Mouse (Mus musculus): ENCODE measurements around the gene Zdhhc15. TPM values are rescaled to one million over a fixed set of nuclear protein-coding genes. Genes with fewer than 3 reads are reported as not detected.
A peak's percentile ranks its signal among the peaks of the same experiment; 100 is the strongest.
"Not testable (repeated sequence)": the region's sequence is repeated elsewhere in the genome, so short reads cannot be mapped to it uniquely, and the experiment has no call there.

Gene Zdhhc15
- polyA plus RNA-seq (2015; fragmentation: Nextera tagmentation; extraction: Ambion mirVana): 5.8 TPM in 2 replicates

- WGBS: 25% methylated on average over 29 of the region's 31 CpGs
- Histone ChIP-seq H3K4me1 (replicated peaks) (no peaks in the 10 kb centered on the region; the same call in 1 of the 2 replicates), H3K27ac (replicated peaks) (peak within 1 kb of the TSS; percentile 24; the same call in 1 of the 2 replicates), H3K4me3 (peak within 1 kb of the TSS; percentile 50), H3K27me3 (peaks cover 18% of the 10 kb centered on the region), H3K36me3 (no peaks in the 10 kb centered on the region), H3K9me3 (no peaks in the 10 kb centered on the region), H3K9ac (peak within 1 kb of the TSS; percentile 70), H3K4me2 (peak within 1 kb of the TSS; percentile 61)
- peak; percentile 95 for ATAC-seq (ENCODE audit: low read depth)
Observed at GRCm38 (mm10) chrX:104670757-104671549, at the start of gene Zdhhc15. TSS of gene Zdhhc15 (minus strand) at chrX:104671064.

- Histone ChIP-seq H3K9me3 (no peaks in the 10 kb centered on the region), H3K27me3 (no peaks in the 10 kb centered on the region), H3K36me3 (no peaks in the 10 kb centered on the region), H3K4me1 (replicated peaks) (no peaks in the 10 kb centered on the region), H3K9ac (no peak overlapping the region), H3K4me2 (no peak overlapping the region), H3K4me3 (no peak overlapping the region), H3K27ac (replicated peaks) (no peak overlapping the region)
- no peak for ATAC-seq (ENCODE audit: low read depth)
- 96% methylated on average over 2 of the region's 2 CpGs for WGBS
Observed at GRCm38 (mm10) chrX:104707935-104708334, 37.1 kb upstream of the Zdhhc15 start.

GRCm38 (mm10) chrX:104669850-104670756 is 761 bp downstream of the Zdhhc15 start:
- WGBS: 19% methylated on average over 19 of the region's 19 CpGs
- H3K4me1 ChIP-seq (replicated peaks): no peaks in the 10 kb centered on the region; the same call in 1 of the 2 replicates
- H3K4me3 ChIP-seq: peak overlapping the region; percentile 50
- peaks cover 18% of the 10 kb centered on the region for H3K27me3 ChIP-seq
- H3K9ac ChIP-seq: peak overlapping the region; percentile 70
- peak overlapping the region; percentile 24; the same call in 1 of the 2 replicates for H3K27ac ChIP-seq (replicated peaks)
- no peaks in the 10 kb centered on the region for H3K36me3 ChIP-seq
- H3K9me3 ChIP-seq: no peaks in the 10 kb centered on the region
- peak; percentile 69 for ATAC-seq (ENCODE audit: low read depth)
- peak overlapping the region; percentile 61 for H3K4me2 ChIP-seq

GRCm38 (mm10) chrX:104656976-104657375 is 13.9 kb downstream of the Zdhhc15 start:
- Histone ChIP-seq H3K4me3 (no peak overlapping the region), H3K4me2 (no peak overlapping the region), H3K9me3 (no peaks in the 10 kb centered on the region), H3K9ac (no peak overlapping the region), H3K36me3 (no peaks in the 10 kb centered on the region), H3K27ac (replicated peaks) (no peak overlapping the region), H3K27me3 (peaks cover 7% of the 10 kb centered on the region; the same call in 1 of the 2 replicates), H3K4me1 (replicated peaks) (no peaks in the 10 kb centered on the region)
- 75% methylated on average over 1 of the region's 1 CpGs for WGBS
- ATAC-seq (ENCODE audit: low read depth): no peak

- Histone ChIP-seq H3K36me3 (no peaks in the 10 kb centered on the region), H3K4me1 (replicated peaks) (no peaks in the 10 kb centered on the region), H3K9me3 (no peaks in the 10 kb centered on the region), H3K9ac (no peak overlapping the region), H3K27me3 (no peaks in the 10 kb centered on the region; the same call in 1 of the 2 replicates), H3K4me3 (no peak overlapping the region), H3K27ac (replicated peaks) (no peak overlapping the region), H3K4me2 (no peak overlapping the region)
- WGBS: 90% methylated on average over 10 of the region's 10 CpGs
- no peak for ATAC-seq (ENCODE audit: low read depth)
Observed at GRCm38 (mm10) chrX:104612531-104612930, 58.3 kb downstream of the Zdhhc15 start.

GRCm38 (mm10) chrX:104603738-104604430 is 67.0 kb downstream of the Zdhhc15 start:
- 100% methylated on average over 2 of the region's 7 CpGs for WGBS
- not testable (repeated sequence) for H3K27ac ChIP-seq (replicated peaks); H3K9ac ChIP-seq; H3K4me1 ChIP-seq (replicated peaks); ATAC-seq (ENCODE audit: low read depth); H3K27me3 ChIP-seq; H3K4me3 ChIP-seq; H3K9me3 ChIP-seq; H3K4me2 ChIP-seq; H3K36me3 ChIP-seq

- not testable (repeated sequence) for H3K4me1 ChIP-seq (replicated peaks); H3K4me3 ChIP-seq; H3K4me2 ChIP-seq; H3K9ac ChIP-seq; H3K36me3 ChIP-seq; ATAC-seq (ENCODE audit: low read depth); H3K9me3 ChIP-seq; H3K27ac ChIP-seq (replicated peaks)
- H3K27me3 ChIP-seq: peaks cover 13% of the 10 kb centered on the region; the same call in 1 of the 2 replicates
- 89% methylated on average over 5 of the region's 13 CpGs for WGBS
Observed at GRCm38 (mm10) chrX:104602168-104602859, 68.5 kb downstream of the Zdhhc15 start.

- no peak overlapping the region for H3K4me2 ChIP-seq
- peaks cover 32% of the 10 kb centered on the region for H3K27me3 ChIP-seq
- WGBS: 89% methylated on average over 5 of the region's 5 CpGs
- no peak for ATAC-seq (ENCODE audit: low read depth)
- no peak overlapping the region for H3K9ac ChIP-seq
- H3K27ac ChIP-seq (replicated peaks): no peak overlapping the region
- H3K4me3 ChIP-seq: no peak overlapping the region
- H3K36me3 ChIP-seq: no peaks in the 10 kb centered on the region
- H3K4me1 ChIP-seq (replicated peaks): no peaks in the 10 kb centered on the region
- H3K9me3 ChIP-seq: no peaks in the 10 kb centered on the region
Observed at GRCm38 (mm10) chrX:104573946-104574345, 96.9 kb downstream of the Zdhhc15 start.

GRCm38 (mm10) chrX:104567497-104567896 is 103.4 kb downstream of the Zdhhc15 start:
- Histone ChIP-seq H3K36me3 (no peaks in the 10 kb centered on the region), H3K27me3 (peaks cover 34% of the 10 kb centered on the region), H3K4me3 (no peak overlapping the region), H3K4me1 (replicated peaks) (no peaks in the 10 kb centered on the region), H3K9ac (no peak overlapping the region), H3K9me3 (no peaks in the 10 kb centered on the region), H3K27ac (replicated peaks) (no peak overlapping the region), H3K4me2 (no peak overlapping the region)
- WGBS: 90% methylated on average over 3 of the region's 3 CpGs
- ATAC-seq (ENCODE audit: low read depth): no peak

GRCm38 (mm10) chrX:104545283-104545682 is 125.6 kb downstream of the Zdhhc15 start:
- H3K4me3 ChIP-seq: no peak overlapping the region
- ATAC-seq (ENCODE audit: low read depth): no peak
- H3K4me2 ChIP-seq: no peak overlapping the region
- no peaks in the 10 kb centered on the region for H3K9me3 ChIP-seq
- H3K27me3 ChIP-seq: peaks cover 45% of the 10 kb centered on the region
- H3K27ac ChIP-seq (replicated peaks): no peak overlapping the region
- H3K4me1 ChIP-seq (replicated peaks): no peaks in the 10 kb centered on the region
- no peaks in the 10 kb centered on the region for H3K36me3 ChIP-seq
- H3K9ac ChIP-seq: no peak overlapping the region
- 85% methylated on average over 1 of the region's 1 CpGs for WGBS

GRCm38 (mm10) chrX:104543919-104544595 is 126.8 kb downstream of the Zdhhc15 start:
- Histone ChIP-seq H3K9ac (no peak overlapping the region), H3K27me3 (peaks cover 52% of the 10 kb centered on the region), H3K27ac (replicated peaks) (no peak overlapping the region), H3K9me3 (no peaks in the 10 kb centered on the region), H3K4me3 (no peak overlapping the region), H3K4me1 (replicated peaks) (no peaks in the 10 kb centered on the region), H3K36me3 (no peaks in the 10 kb centered on the region), H3K4me2 (no peak overlapping the region)
- ATAC-seq (ENCODE audit: low read depth): no peak
- 75% methylated on average over 4 of the region's 4 CpGs for WGBS

All from neural tube, embryonic 13.5 days (tissue).